Mouse (Mus musculus): ENCODE results near the gene Ppp1r26.
A peak's percentile ranks its signal among the peaks of the same experiment; 100 is the strongest.

Ppp1r26 gene

DNA sequence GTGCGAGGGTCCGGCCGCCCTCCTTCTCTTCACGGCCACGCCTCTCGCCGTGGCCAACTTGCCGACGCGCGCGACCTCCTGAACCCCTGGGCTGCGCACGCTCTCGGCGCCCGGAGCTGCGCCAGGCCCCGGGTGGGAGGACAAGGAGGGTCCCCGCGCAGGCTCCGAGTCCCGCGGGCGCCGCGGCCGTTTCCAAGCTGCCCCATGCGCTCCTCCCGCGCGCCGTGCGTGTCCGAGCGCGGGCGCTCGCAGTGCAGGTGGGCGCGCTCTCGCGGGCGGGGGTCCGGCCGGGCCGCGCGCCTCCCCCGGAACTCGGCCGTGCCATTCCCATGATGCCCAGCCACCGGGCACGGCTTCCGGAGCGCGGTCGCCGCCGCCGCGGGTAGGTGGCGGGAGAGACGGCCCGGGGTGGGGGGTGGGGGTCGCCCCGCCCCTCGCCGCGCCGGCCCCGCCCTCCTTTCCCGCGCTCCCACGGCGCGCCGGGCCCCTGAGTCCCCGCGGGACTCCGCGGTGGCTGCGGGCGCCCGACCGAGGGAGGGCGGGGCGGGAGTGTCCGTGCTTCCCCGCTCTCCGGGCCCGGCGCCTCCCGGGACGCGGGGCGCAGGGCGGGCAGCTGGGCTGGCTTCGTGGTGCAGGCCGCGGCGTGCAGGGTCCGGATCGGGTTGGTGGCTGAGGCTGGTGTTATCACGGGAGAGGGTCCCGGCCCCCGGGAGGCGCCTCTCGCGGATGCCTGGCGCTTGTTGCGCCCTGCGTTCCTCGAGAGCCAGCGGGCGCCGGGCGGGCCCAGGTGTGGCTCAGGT is at the start of gene Ppp1r26:
Gene Ppp1r26 (plus strand): TSS at position 286 of the 800 bp plus-strand sequence.
- no peak for DNase-seq (ENCODE audit: extremely low read depth, insufficient read length, low spot score)

DNA sequence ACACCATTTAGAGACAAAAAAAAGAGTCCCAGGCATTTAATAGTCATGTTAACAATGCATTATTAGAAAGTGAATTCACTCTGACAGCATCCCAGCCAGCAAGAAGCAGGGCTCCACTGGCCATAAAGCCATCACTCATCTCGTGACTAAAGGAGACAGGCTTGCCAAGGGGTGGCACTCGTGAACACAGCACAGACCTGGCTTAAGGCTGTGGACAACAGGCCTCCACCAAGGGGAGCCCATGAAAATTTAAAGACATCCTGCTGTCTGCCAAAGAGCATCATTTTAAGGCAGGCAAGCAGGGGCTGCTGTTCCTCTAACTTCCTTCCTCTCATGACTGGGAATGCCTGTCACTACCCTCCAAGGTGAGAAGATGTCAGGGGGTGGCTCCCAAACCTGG is 49.7 kb upstream of the Ppp1r26 start:
- no peak for DNase-seq (ENCODE audit: extremely low read depth, insufficient read length, low spot score)

DNA sequence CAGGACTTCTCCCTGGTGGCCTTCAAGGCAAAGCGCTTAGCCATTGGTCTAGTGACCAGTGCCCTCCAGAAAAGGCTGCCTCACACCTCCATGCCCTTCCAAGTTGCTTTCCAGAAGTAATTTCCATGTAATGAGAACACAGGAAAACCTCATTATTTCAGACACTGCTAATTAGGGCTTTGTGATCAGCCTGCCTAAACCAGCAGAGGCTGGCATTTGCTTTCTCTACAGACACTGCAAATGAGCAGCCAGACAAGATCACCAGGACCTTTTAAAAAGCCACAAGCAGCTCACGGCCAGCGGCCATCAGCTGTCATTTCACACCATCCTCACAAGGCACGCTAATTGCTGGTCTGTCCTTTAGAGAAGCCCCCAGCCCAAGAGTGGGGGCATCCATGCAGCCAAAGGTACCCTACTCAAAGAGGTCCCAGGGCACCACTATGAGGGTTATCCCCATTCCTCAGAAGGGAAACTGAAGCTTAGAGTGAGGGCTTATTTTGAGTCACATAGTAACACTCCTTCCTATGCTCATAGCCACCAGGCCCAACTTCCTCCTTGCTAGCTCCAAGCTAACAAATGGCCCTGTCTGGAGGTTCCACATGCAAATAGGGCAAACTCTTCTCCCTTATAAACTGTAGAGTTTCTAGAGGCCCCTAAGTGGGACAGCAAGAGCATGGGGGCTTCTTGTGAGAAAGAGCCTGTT is 49.0 kb upstream of the Ppp1r26 start:
- DNase-seq (ENCODE audit: extremely low read depth, insufficient read length, low spot score): no peak

DNA sequence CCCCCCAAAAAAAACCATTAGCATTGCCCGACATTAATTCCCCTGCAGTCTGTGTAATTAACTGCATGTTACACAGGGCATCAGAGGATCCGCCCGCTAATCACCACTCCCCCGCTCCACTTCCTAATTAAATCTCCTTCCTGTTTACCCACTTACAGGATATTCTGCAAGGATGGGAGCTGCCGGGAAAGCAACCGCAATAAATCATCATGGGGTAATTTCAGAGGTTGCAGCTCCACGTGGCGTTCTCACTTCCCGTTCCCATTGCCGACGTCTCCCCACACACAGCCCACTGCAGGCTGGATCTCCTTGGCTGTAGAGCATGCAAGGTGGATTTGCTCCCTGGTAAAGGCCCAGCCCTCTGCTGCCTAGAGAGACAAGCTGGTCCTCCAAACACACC is 45.0 kb upstream of the Ppp1r26 start:
- no peak for DNase-seq (ENCODE audit: extremely low read depth, insufficient read length, low spot score)

DNA sequence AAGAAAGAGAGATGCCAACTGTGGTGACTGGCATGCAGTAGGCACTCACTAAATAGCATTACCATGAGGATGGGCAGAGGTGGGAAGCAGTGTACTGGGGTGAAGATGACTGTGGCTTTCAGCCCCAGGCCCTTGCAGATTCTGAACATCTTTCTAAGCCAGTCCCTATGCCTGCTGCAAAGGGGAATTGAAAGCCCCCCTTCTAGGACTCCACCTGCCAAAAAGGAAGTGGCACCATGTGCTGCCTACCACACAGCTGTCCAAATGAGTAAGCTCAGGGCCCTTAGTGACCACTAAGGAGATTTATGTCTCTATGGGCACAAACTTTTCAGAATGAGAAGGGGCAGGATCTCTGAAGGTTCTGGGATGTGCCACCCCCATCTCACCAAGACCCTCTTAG is 44.5 kb upstream of the Ppp1r26 start:
- DNase-seq (ENCODE audit: extremely low read depth, insufficient read length, low spot score): no peak

DNA sequence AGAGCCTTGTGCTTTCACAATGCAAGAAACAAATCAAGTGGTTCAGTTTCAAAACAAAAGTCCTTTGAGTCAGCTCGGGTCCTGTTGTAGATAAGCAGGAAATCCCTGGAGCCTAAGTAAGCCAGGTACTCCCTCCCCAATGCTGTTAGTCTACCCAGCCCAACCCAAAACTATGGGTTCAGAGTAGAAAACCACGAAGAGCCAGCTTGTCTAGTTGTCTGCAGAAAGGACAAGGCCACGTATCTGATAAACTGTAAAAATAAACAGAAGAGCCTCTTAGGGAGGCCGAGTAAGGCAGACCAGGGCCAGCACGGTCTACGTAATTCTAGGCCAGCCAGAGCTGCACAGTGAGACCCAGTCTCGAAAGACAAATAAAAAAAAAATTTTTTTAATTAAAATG is 38.8 kb upstream of the Ppp1r26 start:
- no peak for DNase-seq (ENCODE audit: extremely low read depth, insufficient read length, low spot score)

DNA sequence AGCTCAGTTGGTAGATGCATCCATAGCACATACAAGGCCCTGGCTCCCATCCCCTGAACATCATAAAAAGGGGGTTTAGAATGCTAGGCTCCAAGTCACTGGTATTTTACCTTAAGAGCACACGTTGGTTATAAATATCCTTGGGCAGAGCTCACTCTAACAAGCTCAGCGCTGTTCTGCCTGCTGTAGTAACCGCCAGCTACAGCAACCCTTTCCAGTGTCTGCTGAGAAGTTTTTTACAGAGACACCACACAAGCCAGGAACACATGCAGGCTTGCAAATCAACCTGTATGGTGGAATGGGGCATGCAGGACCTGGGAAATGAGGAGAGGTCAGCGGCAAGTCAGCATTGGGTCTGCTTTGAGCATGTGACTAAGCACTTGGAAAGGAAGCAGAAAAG is 37.5 kb upstream of the Ppp1r26 start:
- no peak for DNase-seq (ENCODE audit: extremely low read depth, insufficient read length, low spot score)

DNA sequence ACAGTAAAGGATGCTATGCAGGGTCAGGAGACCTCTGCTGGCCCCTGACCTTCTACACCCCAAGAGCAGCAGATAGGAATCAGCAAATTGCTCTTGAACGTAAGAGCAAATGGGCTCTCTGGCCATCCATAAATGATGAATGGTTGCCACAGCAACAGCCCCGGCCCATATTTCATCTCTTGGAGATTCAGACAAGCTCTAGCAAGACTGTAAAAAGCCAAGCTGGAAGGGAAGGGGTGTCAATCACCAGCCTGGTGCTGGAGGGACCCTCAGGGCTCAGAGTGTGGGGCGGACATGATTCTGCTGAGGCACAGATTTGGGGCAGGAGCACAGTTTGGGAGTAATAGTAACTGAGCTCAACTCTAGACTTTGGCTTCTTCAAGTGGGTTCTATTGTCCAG is 37.0 kb upstream of the Ppp1r26 start:
- DNase-seq (ENCODE audit: extremely low read depth, insufficient read length, low spot score): no peak

DNA sequence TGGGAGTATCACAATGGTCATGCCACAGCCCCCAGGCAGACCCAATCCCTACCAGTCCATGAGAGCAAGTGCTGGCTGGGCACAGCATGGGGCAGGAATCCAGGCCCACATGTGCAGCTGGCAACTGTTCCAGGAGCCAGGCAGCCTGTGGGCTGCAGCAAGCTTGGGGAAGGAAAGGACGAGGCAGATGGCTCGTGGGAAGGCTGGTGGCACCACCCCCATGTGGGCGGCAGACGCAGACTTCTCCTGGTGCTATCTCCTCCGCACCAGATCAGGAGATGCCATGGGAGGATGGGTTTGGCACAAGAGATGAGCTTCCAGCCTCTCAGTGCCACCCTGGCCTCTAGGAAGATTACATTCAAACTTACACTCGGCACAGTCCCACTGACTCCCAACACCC is 33.7 kb upstream of the Ppp1r26 start:
- no peak for DNase-seq (ENCODE audit: extremely low read depth, insufficient read length, low spot score)

DNA sequence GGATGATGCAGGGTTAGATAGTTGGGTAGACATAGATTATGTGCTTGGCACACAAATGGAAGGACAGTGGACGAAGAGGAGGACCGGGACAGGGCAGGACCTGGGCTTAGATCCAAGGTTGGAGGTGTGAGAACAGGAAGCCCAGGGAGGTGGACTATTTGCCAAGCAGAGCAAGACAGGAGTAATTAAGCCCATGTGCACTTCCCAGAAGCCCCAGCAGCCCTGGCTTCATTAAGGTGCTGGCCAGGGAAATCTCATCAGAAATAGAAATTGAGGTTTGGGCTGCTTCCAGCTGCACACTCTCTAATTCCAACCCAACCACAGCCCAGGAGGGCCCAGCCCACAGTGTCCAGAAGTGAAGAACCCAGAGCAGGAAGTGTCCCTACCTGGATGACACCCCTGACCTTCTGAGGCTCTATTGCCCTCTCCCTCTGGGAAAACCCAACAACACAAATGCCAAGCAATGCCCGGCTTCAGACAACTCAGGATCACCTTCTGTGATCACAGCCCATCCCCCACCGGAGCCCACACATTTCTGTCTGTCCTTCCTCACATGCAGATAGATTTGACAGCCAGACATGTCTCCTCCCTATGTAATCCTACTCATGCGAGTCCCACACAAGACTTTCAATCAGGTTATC is 32.4 kb upstream of the Ppp1r26 start:
- no peak for DNase-seq (ENCODE audit: extremely low read depth, insufficient read length, low spot score)

DNA sequence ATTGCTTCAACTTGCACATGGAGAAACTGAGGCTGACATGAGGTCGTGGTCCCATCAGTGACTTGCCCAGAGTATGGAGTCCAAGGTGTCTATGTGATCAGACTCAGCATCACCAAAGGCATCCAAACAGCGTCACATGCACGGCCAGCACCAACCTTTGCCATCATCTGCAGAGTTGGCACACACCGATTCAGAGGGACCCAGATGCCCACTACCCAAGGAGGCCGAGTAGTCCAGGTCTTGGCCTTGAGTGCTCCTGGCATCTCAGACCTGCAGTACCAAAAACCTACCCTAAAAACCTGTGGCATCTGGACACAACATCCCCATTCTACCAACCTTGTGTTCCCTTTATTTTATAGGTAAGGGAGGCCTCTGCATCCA is 31.9 kb upstream of the Ppp1r26 start:
- no peak for DNase-seq (ENCODE audit: extremely low read depth, insufficient read length, low spot score)

DNA sequence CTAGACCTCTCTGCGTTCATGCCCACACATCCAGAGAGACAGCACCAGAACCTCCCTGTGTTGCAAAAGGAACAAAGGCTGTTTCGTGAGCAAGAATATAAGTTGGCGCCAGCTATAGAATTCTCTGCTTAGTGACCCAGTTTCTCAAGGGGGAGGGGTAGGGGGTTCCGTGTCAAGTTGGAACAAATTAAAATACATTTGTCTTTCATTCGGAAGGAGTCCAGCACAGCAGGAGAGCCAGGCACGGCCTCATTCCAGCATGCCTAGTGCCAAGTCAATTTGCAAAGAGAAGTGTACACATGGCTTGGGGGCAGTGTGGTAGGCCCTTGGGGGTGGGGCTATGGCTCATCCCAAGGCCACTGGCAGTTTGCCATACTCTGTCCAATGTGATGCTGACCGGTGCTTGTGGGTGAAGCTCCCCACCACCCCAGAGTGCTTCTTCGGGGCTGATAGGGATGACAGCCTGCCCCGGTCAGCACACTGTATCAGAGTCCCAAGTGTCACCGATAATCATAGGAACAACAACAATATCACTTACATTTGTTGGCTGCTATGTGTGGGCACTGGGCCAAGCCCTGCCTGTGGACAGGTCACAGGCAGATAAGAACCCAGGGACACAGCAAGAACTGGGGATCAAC is 31.1 kb upstream of the Ppp1r26 start:
- DNase-seq (ENCODE audit: extremely low read depth, insufficient read length, low spot score): no peak

DNA sequence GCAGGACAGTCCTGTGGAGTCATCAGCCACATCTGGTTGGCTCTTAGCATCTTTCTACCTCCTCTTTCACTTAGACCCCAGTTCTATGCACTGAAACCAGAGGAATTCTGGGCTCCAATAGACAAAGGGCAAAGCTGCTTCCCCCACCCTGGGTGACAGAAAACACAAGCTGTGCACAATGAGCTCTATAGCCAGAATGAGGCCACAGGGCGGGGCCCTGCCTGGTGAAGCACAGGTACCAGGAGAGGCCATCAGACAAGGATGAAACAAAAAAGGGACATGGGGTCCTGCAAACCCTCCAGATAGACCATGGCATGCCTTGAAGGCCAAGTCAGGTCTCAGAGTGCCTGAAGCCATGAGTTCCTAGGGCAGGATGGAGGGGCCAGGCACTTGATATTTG is 30.1 kb upstream of the Ppp1r26 start:
- DNase-seq (ENCODE audit: extremely low read depth, insufficient read length, low spot score): no peak

DNA sequence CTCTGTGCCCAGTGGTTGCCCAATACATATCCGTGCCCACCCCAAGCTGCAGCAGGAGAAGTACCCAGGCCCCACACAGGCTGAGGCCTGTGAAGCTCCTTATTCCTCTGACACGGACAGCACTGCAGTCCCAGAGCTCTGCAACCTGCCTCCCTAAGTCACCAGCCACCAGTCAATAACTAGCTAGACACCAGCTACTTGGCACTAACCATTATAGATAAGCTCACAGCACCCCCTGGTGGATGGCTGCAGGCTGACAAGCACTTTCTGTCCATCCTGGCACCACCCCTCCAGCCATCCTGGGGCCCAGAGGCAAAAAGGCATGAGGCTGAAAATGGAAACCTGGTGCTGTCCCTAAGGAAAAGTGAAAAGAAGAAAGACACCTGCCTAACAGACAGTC is 28.6 kb upstream of the Ppp1r26 start:
- DNase-seq (ENCODE audit: extremely low read depth, insufficient read length, low spot score): peak; percentile 46

DNA sequence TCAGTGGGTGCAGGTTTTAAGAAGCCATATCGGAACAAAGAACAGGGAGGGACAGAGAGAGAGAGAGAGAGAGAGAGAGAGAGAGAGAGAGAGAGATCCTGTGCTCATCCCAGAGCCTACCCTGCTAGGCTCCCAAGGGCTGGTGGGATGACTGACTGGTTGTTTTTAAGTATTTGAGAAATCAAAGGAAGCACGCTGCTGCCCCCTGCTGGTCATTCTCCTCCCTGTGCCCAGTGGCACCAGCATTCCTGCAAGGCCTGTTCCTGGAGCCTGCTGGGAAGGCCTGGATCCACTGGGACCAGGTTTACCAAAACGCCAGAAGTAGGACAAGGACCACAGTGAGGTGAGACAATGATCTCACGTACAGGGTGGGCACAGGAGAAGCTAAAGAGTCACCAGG is 26.7 kb upstream of the Ppp1r26 start:
- DNase-seq (ENCODE audit: extremely low read depth, insufficient read length, low spot score): peak; percentile 59

DNA sequence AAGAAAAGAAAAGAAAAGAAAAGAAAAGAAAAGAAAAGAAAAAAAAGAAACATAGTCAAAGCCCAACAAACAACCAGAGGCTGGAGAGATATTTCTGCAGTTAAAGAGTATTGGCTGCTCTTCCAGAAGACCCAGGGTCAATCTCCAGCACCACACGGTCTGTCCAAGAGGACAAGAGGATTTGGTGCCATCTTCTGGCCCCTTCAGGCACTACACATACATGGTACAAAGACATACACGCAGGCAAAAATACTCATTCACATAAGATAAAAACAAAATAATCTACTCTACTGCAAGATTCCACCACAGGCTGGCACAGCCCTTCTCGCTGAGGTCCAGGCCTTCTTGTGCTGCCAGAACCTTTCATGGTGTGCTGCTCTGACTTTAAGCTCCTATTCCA is 23.4 kb upstream of the Ppp1r26 start:
- DNase-seq (ENCODE audit: extremely low read depth, insufficient read length, low spot score): no peak

DNA sequence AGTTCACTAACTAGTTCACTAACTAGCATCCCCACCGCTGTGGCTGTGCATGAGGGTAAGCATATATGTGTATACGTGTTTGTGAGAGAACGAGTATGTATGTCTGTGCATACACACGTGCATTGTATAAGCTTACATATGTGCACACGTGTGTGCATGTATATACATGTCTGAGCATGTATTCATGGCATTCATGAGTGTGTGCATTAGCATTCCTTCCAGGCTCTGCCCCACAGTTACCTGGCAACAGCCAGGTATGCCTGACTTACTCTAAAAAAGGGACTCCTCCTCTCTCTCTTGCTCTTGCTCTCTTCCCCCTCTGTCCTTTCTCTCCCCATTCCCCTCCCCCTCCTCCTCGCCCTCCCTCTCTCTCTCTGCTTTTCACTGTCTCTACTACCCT is 19.4 kb upstream of the Ppp1r26 start:
- DNase-seq (ENCODE audit: extremely low read depth, insufficient read length, low spot score): no peak

DNA sequence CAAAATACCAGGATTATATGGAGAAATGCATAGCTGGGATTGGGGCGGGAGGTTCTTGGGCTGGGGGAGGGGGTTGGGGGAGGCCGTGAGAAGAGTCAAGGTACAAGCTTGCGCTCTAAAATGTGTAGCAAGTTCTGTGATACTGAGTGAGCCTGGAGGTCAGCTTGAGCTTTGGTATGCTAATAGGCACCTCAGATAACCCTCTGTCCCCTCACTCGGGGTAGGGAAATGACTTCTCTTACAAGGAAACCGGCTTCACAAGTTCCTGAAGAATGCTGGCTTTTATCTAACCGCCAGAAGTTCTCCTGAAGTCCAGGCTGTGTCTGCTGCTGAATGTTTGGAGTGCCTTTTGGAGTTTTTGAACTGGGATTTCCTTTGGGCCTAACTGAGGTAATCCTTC is 15.8 kb upstream of the Ppp1r26 start:
- no peak for DNase-seq (ENCODE audit: extremely low read depth, insufficient read length, low spot score)

DNA sequence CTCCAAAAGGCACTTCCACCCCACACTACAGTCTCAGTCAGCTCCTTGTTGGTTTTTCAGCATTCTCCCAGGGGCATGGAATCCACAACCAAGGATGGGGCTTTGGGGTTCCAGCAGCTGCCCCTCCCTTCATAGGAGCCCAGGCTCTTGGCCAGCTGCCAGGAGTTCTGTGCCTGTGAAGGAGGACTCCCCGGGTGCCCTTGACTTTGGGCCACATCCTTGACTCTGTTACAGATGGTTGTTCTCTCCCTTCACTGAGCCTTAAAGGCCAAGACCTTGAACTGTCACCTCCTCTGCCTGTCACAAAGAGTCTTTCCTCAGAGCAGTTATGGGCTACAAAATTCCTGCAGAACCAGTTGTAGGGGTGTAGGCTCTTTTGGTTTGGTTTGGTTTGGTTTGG is 13.8 kb upstream of the Ppp1r26 start:
- no peak for DNase-seq (ENCODE audit: extremely low read depth, insufficient read length, low spot score)

DNA sequence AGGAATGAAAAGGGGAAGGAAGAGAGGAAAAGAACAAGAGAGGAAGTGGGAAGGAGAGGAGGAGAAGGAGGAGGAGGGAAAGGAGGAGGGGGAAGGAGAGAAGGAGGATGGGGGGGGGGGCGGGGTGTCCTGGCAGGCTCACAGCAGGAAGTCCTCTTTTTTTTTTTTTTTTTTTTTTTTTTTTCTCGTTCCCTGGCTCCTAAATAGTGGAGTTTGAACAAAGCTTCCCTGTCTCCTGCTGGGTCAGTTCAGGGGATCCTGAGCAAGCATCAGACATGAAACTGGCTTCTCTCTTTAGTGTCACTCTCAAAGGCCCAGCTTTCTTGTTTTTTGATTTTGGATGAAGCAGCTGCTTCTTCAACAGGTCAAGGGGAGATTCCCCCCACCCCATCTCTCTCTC is 13.1 kb upstream of the Ppp1r26 start:
- DNase-seq (ENCODE audit: extremely low read depth, insufficient read length, low spot score): no peak

DNA sequence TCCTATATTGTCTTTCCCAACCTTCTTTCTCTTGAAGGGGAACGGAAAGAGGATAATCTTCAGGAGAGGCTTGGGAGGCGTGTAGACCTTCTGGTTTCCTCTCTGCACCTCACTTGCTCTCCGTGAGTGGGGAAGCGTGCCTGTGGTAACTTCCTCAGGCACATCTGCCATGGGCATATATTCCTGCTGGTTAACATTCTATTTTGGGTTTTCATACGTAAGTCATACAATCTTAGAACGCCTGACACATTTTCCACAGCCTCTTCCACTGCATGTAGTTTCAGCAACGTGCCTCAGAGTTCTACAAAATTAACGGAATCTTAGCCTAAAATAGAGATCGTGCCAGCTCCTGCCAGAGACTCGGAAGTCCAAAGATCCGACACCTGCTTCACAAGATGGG is 11.2 kb upstream of the Ppp1r26 start:
- DNase-seq (ENCODE audit: extremely low read depth, insufficient read length, low spot score): no peak

DNA sequence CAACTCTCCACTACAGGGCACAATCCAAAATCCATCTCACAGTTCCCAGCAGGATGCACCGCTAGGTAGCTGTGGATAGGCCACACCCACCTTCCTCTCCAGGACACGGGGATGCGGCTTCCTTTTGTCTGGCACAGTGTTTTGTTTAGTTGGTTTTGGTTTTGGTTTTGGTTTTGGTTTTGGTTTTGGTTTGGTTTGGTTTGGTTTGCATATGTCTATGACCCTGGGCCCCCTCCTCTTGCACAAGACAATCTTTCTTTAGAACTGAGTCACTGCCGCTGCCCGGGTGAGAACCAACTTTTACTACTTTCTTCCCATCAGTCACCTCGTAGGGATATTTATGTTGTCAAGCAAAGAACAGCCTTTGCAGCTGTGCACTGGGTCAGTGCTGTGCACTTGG is 5.8 kb upstream of the Ppp1r26 start:
- DNase-seq (ENCODE audit: extremely low read depth, insufficient read length, low spot score): no peak
